7 mouse cellular contexts compared by ENCODE assay signal in genomic region chr2:172345258-172345738, GRCm38 (mm10). TPM values are rescaled to one million over a fixed set of nuclear protein-coding genes. Genes with fewer than 3 reads are reported as not detected.
DNase-seq lines count a peak whose midpoint lies in the region; ATAC-seq lines count a peak whose summit lies in the region.

Fam210b (plus strand) TSS chr2:172345565.

- no peaks in the 10 kb centered on the region for H3K36me3 ChIP-seq in embryonic facial prominence, embryonic 11.5 days (replicated peaks; ENCODE audit: control insufficient read depth, insufficient read depth, low read depth, low read length)
- H3K36me3 ChIP-seq in limb, embryonic 10.5 days, result no peaks in the 10 kb centered on the region
- no peaks in the 10 kb centered on the region for H3K36me3 ChIP-seq in midbrain, embryonic 13.5 days

- no peaks in the 10 kb centered on the region for H3K27me3 ChIP-seq in embryonic facial prominence, embryonic 11.5 days (ENCODE audit: control insufficient read depth, insufficient read depth, low read length)
- peaks cover 21% of the 10 kb centered on the region for H3K27me3 ChIP-seq in limb, embryonic 10.5 days (ENCODE audit: low read depth, poor library complexity, severe bottlenecking)
- H3K27me3 ChIP-seq in midbrain, embryonic 13.5 days, result peaks cover 7% of the 10 kb centered on the region; the same call in 1 of the 2 replicates

- ATAC-seq in embryonic facial prominence, embryonic 11.5 days (replicated peaks; ENCODE audit: insufficient number of reproducible peaks, low FRiP score, low TSS enrichment, low read depth), result peak; percentile 93
- peak; percentile 87 for ATAC-seq in granulocyte monocyte progenitor cell, adult 5-6 weeks (replicated peaks; ENCODE audit: poor library complexity, severe bottlenecking)
- ATAC-seq in midbrain, embryonic 13.5 days, result peak; percentile 91

- no peaks in the 10 kb centered on the region; the same call in 1 of the 2 replicates for H3K4me1 ChIP-seq in embryonic facial prominence, embryonic 11.5 days (ENCODE audit: control insufficient read depth, insufficient read depth, low read length)
- H3K4me1 ChIP-seq in limb, embryonic 10.5 days, result peaks cover 28% of the 10 kb centered on the region
- H3K4me1 ChIP-seq in midbrain, embryonic 13.5 days (replicated peaks), result peaks cover 39% of the 10 kb centered on the region

- H3K9ac ChIP-seq in embryonic facial prominence, embryonic 11.5 days (replicated peaks; ENCODE audit: low read length), result peak within 1 kb of the TSS; percentile 70
- peak within 1 kb of the TSS; percentile 81 for H3K9ac ChIP-seq in midbrain, embryonic 13.5 days (replicated peaks)

- no peaks in the 10 kb centered on the region for H3K9me3 ChIP-seq in embryonic facial prominence, embryonic 11.5 days (replicated peaks; ENCODE audit: control insufficient read depth, low read length)
- H3K9me3 ChIP-seq in limb, embryonic 10.5 days (replicated peaks), result no peaks in the 10 kb centered on the region
- H3K9me3 ChIP-seq in midbrain, embryonic 13.5 days, result no peaks in the 10 kb centered on the region

- WGBS in embryonic facial prominence, embryonic 11.5 days, result under 1% methylated on average over 31 of the region's 35 CpGs
- under 1% methylated on average over 35 of the region's 35 CpGs for WGBS in limb, embryonic 10.5 days
- 0% methylated on average over 35 of the region's 35 CpGs for WGBS in midbrain, embryonic 13.5 days

- H3K27ac ChIP-seq in embryonic facial prominence, embryonic 11.5 days (replicated peaks; ENCODE audit: low read depth, low read length), result no peak within 1 kb of the TSS
- H3K27ac ChIP-seq in limb, embryonic 10.5 days, result peak within 1 kb of the TSS; percentile 79
- peak within 1 kb of the TSS; percentile 41 for H3K27ac ChIP-seq in midbrain, embryonic 13.5 days

- H3K4me2 ChIP-seq in embryonic facial prominence, embryonic 11.5 days (ENCODE audit: low read depth, low read length), result peak within 1 kb of the TSS; percentile 94
- peak within 1 kb of the TSS; percentile 99 for H3K4me2 ChIP-seq in midbrain, embryonic 13.5 days (replicated peaks)

- peak; percentile 98 for DNase-seq in adrenal gland, postnatal 14 days
- DNase-seq in embryonic facial prominence, embryonic 11.5 days (ENCODE audit: low spot score), result peak; percentile 99
- peak; percentile 99 for DNase-seq in kidney, adult 11 months
- DNase-seq in limb, embryonic 10.5 days (ENCODE audit: low spot score), result peak; percentile 95
- peak; percentile 95 for DNase-seq in spleen, adult 12 weeks (ENCODE audit: low spot score)

- H3K4me3 ChIP-seq in embryonic facial prominence, embryonic 11.5 days (ENCODE audit: low read depth, low read length), result peak within 1 kb of the TSS; percentile 69
- peak within 1 kb of the TSS; percentile 80 for H3K4me3 ChIP-seq in limb, embryonic 10.5 days
- peak within 1 kb of the TSS; percentile 71 for H3K4me3 ChIP-seq in midbrain, embryonic 13.5 days (replicated peaks)

RNA-seq across cellular contexts. Expression of gene Fam210b, which starts in this region (rescaled TPM):
- total RNA-seq in adrenal gland, postnatal 14 days (2021), result 17.1 and 26.9 TPM in 2 replicates
- polyA plus RNA-seq in embryonic facial prominence, embryonic 11.5 days (2014; fragmentation: Nextera tagmentation; extraction: Ambion mirVana), result 24.2 and 25.0 TPM in 2 replicates
- 3.9 and 4.8 TPM in 2 replicates for total RNA-seq in granulocyte monocyte progenitor cell, adult 5-6 weeks (2014; fragmentation: Nextera tagmentation)
- 1.4 and 2.8 TPM in 2 replicates for total RNA-seq in granulocyte monocyte progenitor cell, adult 5-6 weeks (2017)
- polyA plus RNA-seq in limb, embryonic 10.5 days (2016; fragmentation: Nextera tagmentation; extraction: Ambion mirVana), result 10.7 and 13.7 TPM in 2 replicates
- polyA plus RNA-seq in midbrain, embryonic 13.5 days (2015; fragmentation: Nextera tagmentation; extraction: Ambion mirVana), result 24.4 and 30.2 TPM in 2 replicates
